Mouse (Mus musculus): ENCODE measurements around the gene Clip3. TPM values are rescaled to one million over a fixed set of nuclear protein-coding genes. Genes with fewer than 3 reads are reported as not detected.

The Clip3 gene
- polyA plus RNA-seq, 1 experiment from 2014 or later: 87.2 TPM

DNA sequence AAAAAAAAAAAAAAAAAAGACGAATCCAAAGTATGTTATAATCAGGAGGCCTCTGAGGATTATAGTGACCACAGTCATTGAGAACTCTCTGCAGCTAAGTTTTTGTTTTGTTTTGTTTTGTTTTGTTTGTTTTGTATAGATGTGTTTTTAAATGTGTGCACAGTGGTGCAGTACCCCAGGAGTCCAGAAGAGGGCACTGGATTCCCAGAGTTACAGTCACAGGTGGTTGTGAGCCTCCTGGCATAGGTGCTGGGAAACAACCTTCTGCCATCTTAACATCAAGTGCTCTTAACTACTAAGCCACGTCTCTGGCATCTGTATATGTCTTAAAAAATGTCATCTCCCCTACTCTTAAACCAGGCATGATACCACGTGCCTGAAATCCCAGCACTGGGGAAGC is 9.4 kb downstream of the Clip3 start:
- H3K27ac ChIP-seq: no peak overlapping the region
- WGBS: 52% methylated on average over 3 of the region's 3 CpGs
- no peak for ATAC-seq (ENCODE audit: low FRiP score, low read depth)
- no peaks in the 10 kb centered on the region for H3K9me3 ChIP-seq
- H3K9ac ChIP-seq: no peak overlapping the region
- H3K4me3 ChIP-seq: no peak overlapping the region
- H3K36me3 ChIP-seq: peaks cover 88% of the 10 kb centered on the region
- no peaks in the 10 kb centered on the region for H3K27me3 ChIP-seq (replicated peaks)
- no peak overlapping the region for H3K4me2 ChIP-seq (replicated peaks)
- H3K4me1 ChIP-seq: no peaks in the 10 kb centered on the region

DNA sequence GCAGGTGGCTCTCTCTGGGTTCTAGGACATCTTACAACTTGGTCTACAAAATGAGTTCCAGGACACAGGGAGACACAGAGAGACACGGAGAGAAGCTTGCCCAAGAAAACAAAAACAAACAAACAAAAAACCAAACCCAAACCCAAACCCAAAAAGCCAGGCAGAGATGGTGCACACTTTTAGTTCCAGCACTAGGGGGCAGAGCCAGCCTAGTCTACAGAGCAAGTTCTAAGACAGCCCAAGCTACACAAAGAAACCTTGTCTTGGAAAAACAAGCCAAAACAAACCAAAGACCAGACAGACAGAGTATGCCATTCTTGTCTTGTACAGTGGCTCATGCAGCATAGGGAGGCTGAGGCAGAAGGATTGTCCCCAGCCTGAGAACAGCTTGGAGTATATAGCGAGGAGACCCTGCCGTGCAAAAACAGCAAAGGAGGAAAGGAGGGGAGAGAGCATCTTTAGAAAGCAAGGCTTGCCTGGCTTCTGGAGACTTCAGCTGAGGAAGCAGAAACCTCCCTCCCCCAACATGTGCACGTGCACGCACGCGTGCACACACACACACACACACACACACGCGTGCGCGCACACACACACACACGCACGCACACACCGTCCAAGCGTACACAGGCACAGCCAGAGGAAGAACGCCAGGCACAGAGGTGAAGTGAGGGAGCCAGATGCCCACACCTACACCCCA is 14.7 kb downstream of the Clip3 start:
- Histone ChIP-seq H3K4me2 (replicated peaks) (no peak overlapping the region), H3K9me3 (no peaks in the 10 kb centered on the region), H3K4me3 (no peak overlapping the region), H3K27me3 (replicated peaks) (no peaks in the 10 kb centered on the region), H3K27ac (no peak overlapping the region), H3K36me3 (peaks cover 54% of the 10 kb centered on the region), H3K9ac (no peak overlapping the region), H3K4me1 (peaks cover 16% of the 10 kb centered on the region)
- ATAC-seq (ENCODE audit: low FRiP score, low read depth): no peak
- whole genome bisulfite sequencing: 91% methylated on average over 16 of the region's 16 CpGs

DNA sequence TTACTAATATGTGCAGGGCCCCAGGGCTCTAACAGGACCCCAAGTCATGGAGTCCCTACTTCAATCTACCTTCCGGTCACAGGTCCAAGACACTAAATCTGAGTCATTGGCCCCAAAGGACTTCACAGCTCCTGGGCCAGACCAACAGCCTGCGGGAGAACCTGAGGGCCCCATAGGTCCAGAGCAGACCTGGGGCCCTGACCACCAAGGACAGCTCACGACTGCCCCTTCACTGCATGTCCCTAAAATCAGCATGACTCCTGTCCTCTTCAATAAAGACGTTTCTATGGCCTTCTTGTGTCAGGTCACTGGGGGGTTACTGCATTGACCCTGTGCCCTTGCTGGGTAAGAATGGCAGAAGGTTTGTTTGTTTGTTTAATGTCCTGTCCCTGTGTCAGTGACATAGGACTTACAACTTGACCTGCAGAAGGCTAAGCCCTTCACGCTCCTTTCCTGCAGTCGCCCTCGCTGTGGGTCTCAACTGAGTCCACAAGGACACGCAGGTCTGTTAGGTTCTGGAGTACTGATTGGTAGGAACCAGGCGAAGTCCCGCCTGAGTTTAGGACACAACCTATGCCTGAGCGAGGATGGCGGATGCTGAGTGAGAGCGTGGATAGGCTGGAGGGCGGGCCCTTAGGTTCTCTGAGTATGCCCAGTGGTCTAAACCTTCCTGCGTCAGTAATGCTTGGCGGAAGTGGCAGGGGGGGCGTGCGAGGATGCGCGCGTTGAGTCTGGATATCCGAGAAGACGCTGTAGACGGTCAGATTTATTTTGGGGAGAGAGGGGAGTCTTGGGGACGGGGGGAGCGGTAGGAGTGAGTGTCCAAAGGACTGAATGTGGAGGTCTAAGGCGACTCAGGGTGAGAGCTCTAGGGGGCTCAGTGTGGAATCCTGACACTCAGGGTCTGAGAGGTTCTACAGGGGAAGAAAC is 16.8 kb downstream of the Clip3 start, which contains the start of gene Alkbh6:
TSS of gene Alkbh6 (plus strand) at position 642 of the 930 bp plus-strand sequence.
- Histone ChIP-seq H3K27me3 (replicated peaks) (no peaks in the 10 kb centered on the region), H3K4me2 (replicated peaks) (peak within 1 kb of the TSS; percentile 90), H3K36me3 (peaks cover 50% of the 10 kb centered on the region), H3K4me1 (peaks cover 16% of the 10 kb centered on the region), H3K27ac (no peak within 1 kb of the TSS; the same call in 1 of the 2 replicates), H3K9ac (peak within 1 kb of the TSS; percentile 72), H3K4me3 (peak within 1 kb of the TSS; percentile 68), H3K9me3 (no peaks in the 10 kb centered on the region)
- 3% methylated on average over 27 of the region's 27 CpGs for WGBS
- ATAC-seq (ENCODE audit: low FRiP score, low read depth): peak; percentile 99

DNA sequence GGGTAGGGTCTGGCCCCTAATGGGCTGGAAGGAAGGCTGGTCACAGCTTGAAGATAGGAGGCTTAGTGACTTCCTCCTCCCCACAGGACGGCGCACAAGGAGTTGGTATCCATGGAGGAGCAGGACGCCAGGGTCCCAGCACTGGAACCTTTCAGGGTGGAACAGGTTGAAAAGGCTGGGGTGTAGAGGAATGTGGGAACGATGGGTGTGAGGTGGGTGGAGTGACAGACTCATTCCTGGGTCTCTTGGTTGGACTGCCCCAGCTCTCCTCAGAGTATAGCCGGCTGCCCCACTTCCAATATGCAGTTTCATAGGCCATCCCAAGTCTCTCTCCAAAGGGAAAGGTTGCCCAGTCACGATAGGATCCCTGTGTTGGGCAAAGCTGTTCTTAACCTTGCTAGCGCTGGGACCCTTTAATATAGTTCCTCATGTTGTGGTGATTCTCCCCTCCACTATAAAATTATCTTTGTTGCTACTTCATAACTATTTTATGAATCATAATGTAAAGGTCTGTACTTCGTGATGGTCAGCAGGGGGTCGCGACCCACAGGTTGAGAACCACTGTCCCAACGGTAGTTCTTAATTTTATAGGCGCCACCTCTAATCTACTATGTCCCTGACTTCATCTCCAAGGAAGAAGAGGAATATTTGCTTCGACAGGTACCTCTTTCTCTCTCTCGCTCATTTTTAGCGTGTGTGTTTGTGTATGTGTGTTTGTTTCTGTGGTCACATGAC is 18.0 kb downstream of the Clip3 start:
- 68% methylated on average over 15 of the region's 15 CpGs for WGBS
- no peaks in the 10 kb centered on the region for H3K9me3 ChIP-seq
- peaks cover 48% of the 10 kb centered on the region for H3K36me3 ChIP-seq
- peaks cover 18% of the 10 kb centered on the region for H3K4me1 ChIP-seq
- H3K9ac ChIP-seq: peak overlapping the region; percentile 72
- no peaks in the 10 kb centered on the region for H3K27me3 ChIP-seq (replicated peaks)
- H3K4me3 ChIP-seq: peak overlapping the region; percentile 68
- peak overlapping the region; percentile 90 for H3K4me2 ChIP-seq (replicated peaks)
- no peak overlapping the region for H3K27ac ChIP-seq
- ATAC-seq (ENCODE audit: low FRiP score, low read depth): no peak

DNA sequence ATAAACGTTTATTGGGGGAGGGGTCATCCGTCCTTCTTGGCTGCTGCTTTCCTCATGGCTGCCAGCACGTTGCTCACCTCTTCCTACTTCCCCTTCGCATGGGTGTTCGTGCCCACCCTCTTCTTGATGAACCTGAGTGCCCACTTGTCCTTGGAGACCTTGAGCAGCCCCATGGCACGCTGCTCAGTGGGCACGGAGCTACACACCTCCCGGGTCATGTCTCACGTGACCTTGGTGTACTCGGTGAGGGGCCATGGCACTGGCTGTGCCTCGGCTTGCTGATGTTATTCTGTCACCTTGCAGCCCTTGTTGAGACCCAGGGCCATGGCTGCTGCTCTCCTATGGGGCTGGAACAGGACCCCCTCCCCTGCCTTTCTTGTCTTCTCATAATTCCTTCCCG is 18.6 kb downstream of the Clip3 start:
- no peak overlapping the region for H3K4me3 ChIP-seq
- no peak for ATAC-seq (ENCODE audit: low FRiP score, low read depth)
- H3K36me3 ChIP-seq: peaks cover 46% of the 10 kb centered on the region
- no peak overlapping the region for H3K9ac ChIP-seq
- peaks cover 21% of the 10 kb centered on the region for H3K4me1 ChIP-seq
- H3K27ac ChIP-seq: no peak overlapping the region
- no peaks in the 10 kb centered on the region for H3K9me3 ChIP-seq
- WGBS: 94% methylated on average over 12 of the region's 12 CpGs
- H3K27me3 ChIP-seq (replicated peaks): no peaks in the 10 kb centered on the region
- H3K4me2 ChIP-seq (replicated peaks): no peak overlapping the region

DNA sequence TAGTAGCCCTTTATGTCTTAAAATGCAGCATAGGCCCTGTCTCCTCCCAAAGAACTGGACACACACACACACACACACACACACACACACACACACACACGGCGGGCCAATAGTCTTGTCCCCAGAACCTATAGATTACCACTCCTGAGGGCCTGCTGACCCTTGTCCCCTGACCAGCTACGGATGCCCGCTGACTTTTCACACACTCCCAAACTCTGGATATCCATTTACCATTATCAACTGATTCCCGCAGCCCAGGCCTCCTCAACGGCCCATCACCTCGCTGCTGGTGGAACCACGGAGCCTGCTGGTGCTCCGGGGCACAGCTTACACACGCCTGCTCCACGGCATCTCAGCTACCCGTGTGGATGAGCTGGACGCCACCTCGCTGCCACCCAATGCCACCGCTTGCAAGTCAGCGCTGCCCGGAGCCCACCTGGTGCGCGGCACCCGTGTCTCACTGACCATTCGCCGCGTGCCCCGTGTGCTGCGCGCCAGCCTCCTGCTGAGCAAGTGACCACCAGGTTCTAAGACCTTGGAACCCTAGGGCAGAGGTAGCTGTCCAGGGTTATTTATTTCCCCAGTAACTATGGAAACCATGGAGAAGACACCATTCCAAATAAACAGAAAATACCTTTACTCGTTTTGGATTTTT is 22.3 kb downstream of the Clip3 start:
- H3K4me3 ChIP-seq: no peak overlapping the region
- no peak overlapping the region for H3K27ac ChIP-seq
- H3K4me2 ChIP-seq (replicated peaks): no peak overlapping the region
- H3K4me1 ChIP-seq: peaks cover 14% of the 10 kb centered on the region
- H3K36me3 ChIP-seq: peaks cover 23% of the 10 kb centered on the region
- H3K9me3 ChIP-seq: no peaks in the 10 kb centered on the region
- 50% methylated on average over 27 of the region's 27 CpGs for WGBS
- no peak overlapping the region for H3K9ac ChIP-seq
- no peaks in the 10 kb centered on the region for H3K27me3 ChIP-seq (replicated peaks)
- ATAC-seq (ENCODE audit: low FRiP score, low read depth): no peak

DNA sequence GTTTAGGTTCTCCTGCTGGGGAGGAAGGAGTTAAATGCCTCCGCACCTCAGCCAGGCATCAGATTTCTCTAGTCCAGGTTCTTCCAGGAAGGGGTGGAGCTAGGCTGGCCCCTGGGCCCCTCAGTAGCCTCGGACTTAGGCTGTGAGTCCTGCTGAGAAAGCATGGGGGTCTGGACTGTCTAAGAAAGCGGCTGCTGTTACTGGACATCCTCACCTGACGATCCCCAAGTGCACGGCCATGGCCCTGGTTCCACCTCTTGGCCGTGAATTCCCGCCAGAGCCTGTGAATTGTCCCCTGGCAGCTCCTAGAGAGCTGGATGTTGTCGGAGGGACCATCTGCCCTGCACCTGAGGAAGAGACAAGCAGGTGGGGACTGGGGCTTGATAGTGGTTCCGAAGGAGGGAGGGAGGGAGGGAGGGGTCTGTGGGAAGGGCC is 23.2 kb downstream of the Clip3 start, which contains the start of gene Syne4:
TSS of gene Syne4 (plus strand) at position 87 of the 435 bp plus-strand sequence.
- peaks cover 6% of the 10 kb centered on the region for H3K4me1 ChIP-seq
- 2% methylated on average over 9 of the region's 9 CpGs for WGBS
- no peaks in the 10 kb centered on the region for H3K27me3 ChIP-seq (replicated peaks)
- H3K9me3 ChIP-seq: no peaks in the 10 kb centered on the region
- peaks cover 27% of the 10 kb centered on the region for H3K36me3 ChIP-seq
- peak within 1 kb of the TSS; percentile 42 for H3K4me2 ChIP-seq (replicated peaks)
- no peak for ATAC-seq (ENCODE audit: low FRiP score, low read depth)
- peak within 1 kb of the TSS; percentile 10; the same call in 1 of the 2 replicates for H3K4me3 ChIP-seq
- peak within 1 kb of the TSS; percentile 30; the same call in 1 of the 2 replicates for H3K9ac ChIP-seq
- H3K27ac ChIP-seq: no peak within 1 kb of the TSS

DNA sequence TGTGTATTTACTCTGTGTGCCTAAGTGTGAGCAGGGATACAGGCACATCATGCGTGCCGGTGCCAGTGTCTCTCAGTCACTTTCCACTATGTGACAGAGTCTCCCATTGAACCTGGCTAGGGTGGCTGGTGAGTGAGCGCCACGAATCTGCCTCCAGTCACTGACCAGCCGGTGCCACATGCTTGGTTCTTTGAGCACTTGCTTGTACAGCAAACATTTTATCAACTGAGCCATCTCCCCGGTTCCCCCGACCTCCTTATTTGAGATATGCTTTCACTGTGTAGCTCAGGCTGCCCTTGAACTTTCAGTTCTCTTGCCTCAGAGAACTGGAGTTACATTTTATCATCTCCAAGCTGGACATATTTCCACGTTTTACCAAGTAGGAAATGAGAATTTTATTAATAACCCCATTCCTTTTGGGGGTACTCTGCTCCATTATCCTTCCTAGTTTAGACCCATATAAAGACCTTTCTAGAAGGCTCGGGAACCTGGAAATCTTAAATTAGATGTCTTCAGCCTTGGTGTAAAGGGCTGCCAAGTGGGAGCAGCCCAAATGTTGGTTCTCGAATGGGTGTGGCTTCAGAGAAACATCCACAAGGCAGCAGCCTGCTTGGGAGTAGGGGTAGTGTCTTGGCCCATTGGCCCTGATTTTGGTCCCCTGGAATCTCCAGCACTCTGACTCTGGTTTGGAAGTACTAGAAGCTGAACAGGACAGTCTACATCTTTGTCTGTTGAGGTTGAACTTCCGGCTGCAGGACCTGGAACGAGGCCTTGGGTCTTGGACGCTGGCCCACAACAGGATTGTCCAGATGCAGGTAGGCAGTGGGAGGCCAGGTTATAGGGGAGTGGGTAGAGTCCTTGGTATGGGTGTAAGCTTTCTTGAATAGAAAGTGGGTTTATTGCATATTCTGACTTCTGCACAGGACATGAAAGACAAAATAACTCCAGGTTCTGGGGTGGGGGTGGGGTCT is 24.3 kb downstream of the Clip3 start:
- no peak overlapping the region for H3K27ac ChIP-seq
- WGBS: 83% methylated on average over 13 of the region's 13 CpGs

DNA sequence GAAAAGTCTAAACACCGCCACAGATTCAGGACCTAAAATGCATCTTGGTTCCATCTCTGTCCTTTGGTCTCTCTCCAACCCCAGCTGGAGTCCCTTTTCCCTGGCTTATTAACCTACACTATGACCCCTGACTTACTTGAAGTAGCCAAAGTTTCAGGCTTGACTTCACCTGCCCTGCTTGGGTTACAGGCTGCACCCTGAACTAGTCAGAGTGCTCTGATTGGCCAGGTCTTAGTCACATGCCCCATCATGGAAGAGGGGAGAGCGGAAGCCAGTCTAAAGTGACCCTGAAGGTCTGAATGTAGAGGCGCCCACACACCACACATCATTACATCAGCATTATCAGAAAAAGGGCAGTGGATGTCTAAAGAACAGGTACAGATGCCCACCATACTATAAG is 26.6 kb downstream of the Clip3 start:
- no peaks in the 10 kb centered on the region for H3K27me3 ChIP-seq (replicated peaks)
- H3K27ac ChIP-seq: no peak overlapping the region
- H3K9ac ChIP-seq: no peak overlapping the region
- peaks cover 23% of the 10 kb centered on the region for H3K4me1 ChIP-seq
- H3K36me3 ChIP-seq: 0 out of 2 replicates have a peak, but pooled peaks cover 11% of the 10 kb centered on the region
- WGBS: 92% methylated on average over 3 of the region's 3 CpGs
- no peak overlapping the region for H3K4me3 ChIP-seq
- no peak for ATAC-seq (ENCODE audit: low FRiP score, low read depth)
- no peaks in the 10 kb centered on the region for H3K9me3 ChIP-seq
- H3K4me2 ChIP-seq (replicated peaks): no peak overlapping the region

More for the DNA sequence above, 24.3 kb downstream of the Clip3 start:
- Histone ChIP-seq H3K9ac (no peak overlapping the region; the same call in 1 of the 2 replicates), H3K36me3 (peaks cover 27% of the 10 kb centered on the region), H3K27me3 (replicated peaks) (no peaks in the 10 kb centered on the region), H3K4me3 (no peak overlapping the region), H3K4me1 (peaks cover 8% of the 10 kb centered on the region), H3K9me3 (no peaks in the 10 kb centered on the region), H3K4me2 (replicated peaks) (no peak overlapping the region)
- no peak for ATAC-seq (ENCODE audit: low FRiP score, low read depth)

DNA sequence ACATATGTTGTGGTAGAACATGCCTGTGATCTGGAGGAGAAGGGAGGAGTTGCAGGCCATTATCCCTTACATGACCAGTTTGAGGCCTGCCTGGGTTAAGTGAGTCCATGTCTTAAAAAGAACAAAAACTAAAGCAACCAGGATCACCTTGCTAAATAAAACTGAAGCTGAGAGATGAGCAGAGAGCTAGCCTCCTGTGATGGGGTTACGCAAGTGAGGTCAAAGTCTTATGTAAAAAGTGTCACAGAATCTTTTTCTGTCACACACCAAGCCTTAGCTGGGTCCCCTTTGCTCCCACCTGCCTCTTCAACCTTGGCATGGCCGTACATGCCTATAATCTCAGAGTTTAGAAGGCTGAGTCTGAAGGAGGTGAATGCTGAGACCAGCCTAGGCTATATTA is 29.4 kb downstream of the Clip3 start:
- Histone ChIP-seq H3K4me3 (peak overlapping the region; percentile 83), H3K27me3 (replicated peaks) (no peaks in the 10 kb centered on the region), H3K9ac (peak overlapping the region; percentile 86; the same call in 1 of the 2 replicates), H3K27ac (no peak overlapping the region), H3K36me3 (0 out of 2 replicates have a peak, but pooled peaks cover 4% of the 10 kb centered on the region), H3K9me3 (0 out of 2 replicates have a peak, but pooled peaks cover 5% of the 10 kb centered on the region), H3K4me1 (peaks cover 18% of the 10 kb centered on the region), H3K4me2 (replicated peaks) (peak overlapping the region; percentile 83)
- ATAC-seq (ENCODE audit: low FRiP score, low read depth): no peak
- WGBS: 91% methylated on average over 2 of the region's 2 CpGs

All from neural tube, embryonic 12.5 days (tissue).